Mouse (Mus musculus) ES-Bruce4 (cell line): ENCODE measurements around the gene Ubac1. TPM values are rescaled to one million over a fixed set of nuclear protein-coding genes. Genes with fewer than 3 reads are reported as not detected.

Experiments used
- H3K27ac ChIP-seq: 2 replicates; pipeline ENCODE4 v1.5.1; 2012; ENCODE audit warnings: low read length, inconsistent platforms; ENCODE audit not compliant: insufficient read depth
- H3K27me3 ChIP-seq: 2 replicates; pipeline ENCODE4 v1.6.1; 2012; ENCODE audit warnings: mild to moderate bottlenecking, low read length, inconsistent platforms; ENCODE audit not compliant: control insufficient read depth, poor library complexity, insufficient read depth, severe bottlenecking
- H3K36me3 ChIP-seq: 2 replicates; pipeline ENCODE4 v1.6.1; 2012; ENCODE audit warnings: inconsistent platforms, mild to moderate bottlenecking, low read length, moderate library complexity; ENCODE audit not compliant: control insufficient read depth, poor library complexity, insufficient read depth, severe bottlenecking
- H3K4me1 ChIP-seq: one replicate; pipeline ENCODE4 v1.8.1; 2011; ENCODE audit warnings: low read length; ENCODE audit not compliant: control insufficient read depth, insufficient read depth
- H3K4me3 ChIP-seq: 2 replicates; pipeline ENCODE4 v1.5.1; 2011; ENCODE audit warnings: low read depth, mild to moderate bottlenecking, low read length
- H3K9ac ChIP-seq: 2 replicates; pipeline ENCODE4 v1.6.1; 2012; ENCODE audit warnings: low read depth, mild to moderate bottlenecking, inconsistent platforms; ENCODE audit not compliant: poor library complexity, severe bottlenecking
- H3K9me3 ChIP-seq: replicated peaks from 2 replicates; pipeline ENCODE4 v1.6.1; 2012; ENCODE audit warnings: mild to moderate bottlenecking, low read length, inconsistent platforms; ENCODE audit not compliant: control insufficient read depth, poor library complexity, insufficient read depth, severe bottlenecking
- CTCF ChIP-seq: IDR thresholded peaks from one replicate; pipeline ENCODE4 v1.8.1; 2011; ENCODE audit warnings: low read depth, low read length
- EP300 ChIP-seq: IDR thresholded peaks from 2 replicates; pipeline ENCODE4 v1.6.1; 2011; ENCODE audit warnings: low read depth, low read length; ENCODE audit not compliant: insufficient read depth
- POLR2A ChIP-seq: IDR thresholded peaks from one replicate; pipeline ENCODE4 v1.8.1; 2011; ENCODE audit warnings: low read length; ENCODE audit not compliant: insufficient read depth
- polyA plus RNA-seq: library from polyadenylated mRNA; stranded (reverse); fragments of >200 nt; gene quantifications from 2 replicates; pipeline ENCODE4 v1.2.4, GENCODE M21; 2011; ENCODE audit warnings: low read depth; ENCODE audit not compliant: missing spikeins, insufficient read depth, insufficient read length

Gene Ubac1
- polyA plus RNA-seq, 1 experiment = 95.0 TPM

GRCm38 (mm10) chr2:26001136-26001535 lies 20.4 kb downstream of the Ubac1 start:
- Histone ChIP-seq H3K27ac (no peak overlapping the region), H3K27me3 (no peaks in the 10 kb centered on the region), H3K9me3 (no peaks in the 10 kb centered on the region), H3K4me3 (no peak overlapping the region), H3K36me3 (peaks cover 15% of the 10 kb centered on the region), H3K9ac (no peak overlapping the region), H3K4me1 (no peaks in the 10 kb centered on the region)
- no peak for TF ChIP-seq CTCF
- TF ChIP-seq EP300 = no peak
- TF ChIP-seq POLR2A = no peak

GRCm38 (mm10) chr2:25997716-25998115 lies 23.8 kb downstream of the Ubac1 start:
- Histone ChIP-seq H3K27ac (no peak overlapping the region), H3K4me1 (no peaks in the 10 kb centered on the region), H3K4me3 (no peak overlapping the region), H3K9me3 (no peaks in the 10 kb centered on the region), H3K9ac (no peak overlapping the region), H3K27me3 (no peaks in the 10 kb centered on the region), H3K36me3 (peaks cover 9% of the 10 kb centered on the region)
- TF ChIP-seq CTCF (no peak), POLR2A (no peak), EP300 (no peak)

GRCm38 (mm10) chr2:25994791-25995190 lies 26.8 kb downstream of the Ubac1 start:
- Histone ChIP-seq H3K9ac (no peak overlapping the region), H3K27ac (no peak overlapping the region), H3K9me3 (no peaks in the 10 kb centered on the region), H3K4me1 (no peaks in the 10 kb centered on the region), H3K27me3 (no peaks in the 10 kb centered on the region), H3K4me3 (no peak overlapping the region), H3K36me3 (peaks cover 9% of the 10 kb centered on the region)
- TF ChIP-seq POLR2A = no peak
- TF ChIP-seq EP300 = no peak
- no peak for TF ChIP-seq CTCF

- no peak overlapping the region for H3K9ac ChIP-seq
- H3K27ac ChIP-seq = no peak overlapping the region
- H3K36me3 ChIP-seq = no peaks in the 10 kb centered on the region
- TF ChIP-seq EP300 = no peak
- TF ChIP-seq POLR2A = no peak
- TF ChIP-seq CTCF = no peak
- H3K27me3 ChIP-seq = no peaks in the 10 kb centered on the region
- H3K9me3 ChIP-seq = no peaks in the 10 kb centered on the region
- H3K4me3 ChIP-seq = no peak overlapping the region
- H3K4me1 ChIP-seq = no peaks in the 10 kb centered on the region
These were observed 29.3 kb downstream of the Ubac1 start for GRCm38 (mm10) chr2:25992285-25992684.

GRCm38 (mm10) chr2:25989651-25990050 lies 31.9 kb downstream of the Ubac1 start:
- no peak overlapping the region for H3K27ac ChIP-seq
- no peaks in the 10 kb centered on the region for H3K36me3 ChIP-seq
- no peaks in the 10 kb centered on the region for H3K4me1 ChIP-seq
- no peak overlapping the region for H3K4me3 ChIP-seq
- no peak overlapping the region for H3K9ac ChIP-seq
- H3K27me3 ChIP-seq = no peaks in the 10 kb centered on the region
- no peaks in the 10 kb centered on the region for H3K9me3 ChIP-seq
- TF ChIP-seq CTCF = no peak
- no peak for TF ChIP-seq POLR2A
- no peak for TF ChIP-seq EP300

- H3K36me3 ChIP-seq = no peaks in the 10 kb centered on the region
- H3K4me1 ChIP-seq = no peaks in the 10 kb centered on the region
- no peaks in the 10 kb centered on the region for H3K9me3 ChIP-seq
- no peak overlapping the region for H3K4me3 ChIP-seq
- no peak for TF ChIP-seq POLR2A
- TF ChIP-seq EP300 = no peak
- TF ChIP-seq CTCF = no peak
- H3K9ac ChIP-seq = no peak overlapping the region
- no peaks in the 10 kb centered on the region for H3K27me3 ChIP-seq
- H3K27ac ChIP-seq = no peak overlapping the region
These were observed 33.7 kb downstream of the Ubac1 start for GRCm38 (mm10) chr2:25987817-25988216.

GRCm38 (mm10) chr2:25986601-25987000 lies 34.9 kb downstream of the Ubac1 start:
- Histone ChIP-seq H3K27me3 (no peaks in the 10 kb centered on the region), H3K27ac (no peak overlapping the region)

More at GRCm38 (mm10) chr2:25986601-25987000, 34.9 kb downstream of the Ubac1 start:
- Histone ChIP-seq H3K4me3 (no peak overlapping the region), H3K9ac (no peak overlapping the region), H3K9me3 (no peaks in the 10 kb centered on the region), H3K36me3 (no peaks in the 10 kb centered on the region), H3K4me1 (no peaks in the 10 kb centered on the region)
- no peak for TF ChIP-seq EP300
- no peak for TF ChIP-seq POLR2A
- TF ChIP-seq CTCF = no peak
